Mouse (Mus musculus): ENCODE data around the gene Atp6v1e2. TPM values are rescaled to one million over a fixed set of nuclear protein-coding genes. Genes with fewer than 3 reads are reported as not detected.
A peak's percentile ranks its signal among the peaks of the same experiment; 100 is the strongest.

Gene Atp6v1e2
- polyA plus RNA-seq, 1 experiment, result not detected

DNA sequence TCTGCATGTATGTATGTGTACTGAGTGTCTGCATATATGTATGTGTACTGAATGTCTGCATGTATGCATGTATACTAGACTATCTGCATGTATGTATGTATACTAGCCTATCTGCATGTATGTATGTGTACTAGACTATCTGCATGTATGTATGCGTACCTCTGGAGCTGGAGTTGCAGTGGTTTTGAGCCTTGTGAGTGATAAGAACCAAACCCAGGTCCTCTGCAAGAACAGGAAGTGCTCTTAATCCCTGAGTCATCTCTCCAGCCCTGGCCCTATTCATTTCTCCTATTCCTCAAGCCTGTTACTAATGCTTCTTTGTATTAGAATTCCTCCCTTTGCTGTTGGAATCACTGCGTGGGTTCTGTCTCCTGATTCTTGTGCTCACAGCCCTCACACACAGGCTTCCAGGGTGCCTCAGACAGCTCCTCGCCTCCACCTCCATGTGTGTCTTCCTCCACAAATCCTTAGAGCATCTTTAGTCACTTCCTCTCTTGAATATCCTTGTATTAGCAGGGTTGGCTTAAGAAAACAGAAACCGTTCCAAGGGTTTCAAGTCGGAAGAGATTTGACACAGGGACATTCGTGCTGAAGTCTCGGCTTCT lies 34.6 kb downstream of the Atp6v1e2 start:
- no peaks in the 10 kb centered on the region for H3K27me3 ChIP-seq (ENCODE audit: control insufficient read depth, insufficient read depth, low read length)
- no peaks in the 10 kb centered on the region for H3K4me1 ChIP-seq (ENCODE audit: control insufficient read depth, insufficient read depth, low read length)
- DNase-seq, result no peak
- no peak overlapping the region for H3K27ac ChIP-seq (ENCODE audit: insufficient read depth, low read length)
- no peak for TF ChIP-seq POLR2A (IDR thresholded peaks at IDR 0.05; ENCODE audit: borderline replicate concordance, insufficient read depth, low read length)
- no peak for TF ChIP-seq CTCF (IDR thresholded peaks at IDR 0.05; ENCODE audit: borderline replicate concordance, insufficient read depth, low read depth, low read length)
- WGBS, result 81% methylated on average over 7 of the region's 7 CpGs
- H3K4me3 ChIP-seq (replicated peaks; ENCODE audit: insufficient read depth, low read depth, low read length), result no peak overlapping the region

DNA sequence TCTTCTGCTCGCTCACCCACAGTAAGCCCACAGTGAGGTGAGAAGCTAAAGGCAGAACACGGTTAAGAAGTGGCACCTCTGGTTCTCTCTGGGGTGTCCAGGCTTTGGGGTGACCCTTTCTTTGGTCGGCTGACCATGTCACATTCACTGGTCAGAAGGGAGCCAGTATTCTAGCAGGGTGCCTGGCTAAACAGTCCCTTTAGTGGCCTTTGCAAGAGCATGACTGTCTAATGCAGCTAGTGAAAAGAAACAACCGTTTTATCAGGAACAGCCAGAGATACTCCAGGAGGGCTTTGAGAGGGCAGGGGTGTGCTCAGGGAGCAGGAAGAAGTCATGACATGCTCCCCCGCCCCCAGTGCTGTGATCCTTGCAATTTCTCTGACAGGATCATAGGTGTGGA lies 36.4 kb downstream of the Atp6v1e2 start:
- H3K4me3 ChIP-seq (replicated peaks; ENCODE audit: insufficient read depth, low read depth, low read length), result no peak overlapping the region
- no peaks in the 10 kb centered on the region for H3K4me1 ChIP-seq (ENCODE audit: control insufficient read depth, insufficient read depth, low read length)
- no peak for TF ChIP-seq CTCF (IDR thresholded peaks at IDR 0.05; ENCODE audit: borderline replicate concordance, insufficient read depth, low read depth, low read length)
- TF ChIP-seq POLR2A (IDR thresholded peaks at IDR 0.05; ENCODE audit: borderline replicate concordance, insufficient read depth, low read length), result no peak
- H3K27ac ChIP-seq (ENCODE audit: insufficient read depth, low read length), result no peak overlapping the region
- DNase-seq, result no peak
- WGBS, result 70% methylated on average over 5 of the region's 5 CpGs
- H3K27me3 ChIP-seq (ENCODE audit: control insufficient read depth, insufficient read depth, low read length), result no peaks in the 10 kb centered on the region

DNA sequence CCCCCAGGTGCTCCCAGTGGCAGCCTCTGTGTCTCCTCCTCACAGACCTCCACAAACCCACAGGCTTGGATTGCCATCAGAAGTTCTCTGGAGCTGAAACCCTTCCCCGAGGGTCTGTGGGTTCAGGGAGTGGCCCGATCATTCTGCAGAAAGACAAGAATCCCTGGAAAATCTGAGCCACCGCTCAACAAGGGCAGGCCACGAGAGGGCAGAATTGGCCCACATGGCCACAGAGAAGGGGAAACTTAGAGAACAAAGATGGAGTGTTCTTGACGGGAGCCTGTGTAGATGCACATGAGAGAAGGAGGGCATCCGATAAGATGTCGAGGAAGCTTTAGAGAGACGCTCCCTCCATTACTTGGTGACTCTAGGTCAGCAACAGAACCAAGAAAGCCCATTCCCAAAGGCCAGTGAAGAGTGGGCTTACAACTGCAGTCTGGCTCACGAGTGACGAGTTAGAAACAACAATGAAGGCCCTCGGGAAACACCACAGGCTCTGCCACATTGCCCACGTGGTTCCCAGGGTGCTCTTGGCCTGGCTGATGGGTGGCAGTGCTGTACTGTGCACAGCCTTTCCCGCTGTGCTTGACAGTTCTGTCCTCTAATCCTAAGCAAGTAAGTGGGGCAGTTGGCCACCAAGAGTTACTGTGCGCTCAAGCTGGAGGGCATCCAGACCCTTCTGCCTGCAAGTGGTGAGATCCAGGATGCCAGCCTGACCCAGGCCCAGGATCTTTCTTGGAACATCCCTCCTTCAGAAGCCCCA lies 37.8 kb downstream of the Atp6v1e2 start:
- Histone ChIP-seq H3K27me3 (ENCODE audit: control insufficient read depth, insufficient read depth, low read length) (no peaks in the 10 kb centered on the region), H3K4me3 (replicated peaks; ENCODE audit: insufficient read depth, low read depth, low read length) (no peak overlapping the region), H3K27ac (ENCODE audit: insufficient read depth, low read length) (no peak overlapping the region), H3K4me1 (ENCODE audit: control insufficient read depth, insufficient read depth, low read length) (no peaks in the 10 kb centered on the region)
- WGBS, result 26% methylated on average over 14 of the region's 14 CpGs
- peak; percentile 33 to 41 for DNase-seq
- TF ChIP-seq CTCF (IDR thresholded peaks at IDR 0.05; ENCODE audit: borderline replicate concordance, insufficient read depth, low read depth, low read length) (peak; percentile 65), POLR2A (IDR thresholded peaks at IDR 0.05; ENCODE audit: borderline replicate concordance, insufficient read depth, low read length) (no peak)

DNA sequence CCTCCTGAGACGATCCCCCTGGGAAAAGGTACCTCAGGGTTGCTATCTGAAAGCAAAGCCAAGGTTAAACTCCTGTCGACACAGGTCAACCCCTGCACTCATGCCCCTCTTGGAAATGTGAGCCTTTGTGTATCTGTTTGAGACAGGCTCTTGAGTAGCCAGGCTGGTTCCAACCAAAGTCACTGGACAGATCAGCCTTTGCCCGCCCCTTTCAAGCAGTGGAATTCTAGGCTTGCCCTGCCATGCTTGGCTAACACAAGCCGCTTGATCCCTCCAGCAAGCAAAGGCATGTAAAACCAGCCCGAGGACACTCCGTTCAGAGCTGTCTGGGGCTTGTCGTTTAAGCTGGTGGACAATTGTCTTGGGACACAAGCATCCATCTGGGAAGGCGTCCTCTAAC lies 39.4 kb downstream of the Atp6v1e2 start:
- no peaks in the 10 kb centered on the region for H3K4me1 ChIP-seq (ENCODE audit: control insufficient read depth, insufficient read depth, low read length)
- TF ChIP-seq CTCF (IDR thresholded peaks at IDR 0.05; ENCODE audit: borderline replicate concordance, insufficient read depth, low read depth, low read length), result no peak
- 80% methylated on average over 8 of the region's 8 CpGs for WGBS
- no peaks in the 10 kb centered on the region for H3K27me3 ChIP-seq (ENCODE audit: control insufficient read depth, insufficient read depth, low read length)
- H3K27ac ChIP-seq (ENCODE audit: insufficient read depth, low read length), result no peak overlapping the region
- DNase-seq, result no peak
- no peak overlapping the region for H3K4me3 ChIP-seq (replicated peaks; ENCODE audit: insufficient read depth, low read depth, low read length)

DNA sequence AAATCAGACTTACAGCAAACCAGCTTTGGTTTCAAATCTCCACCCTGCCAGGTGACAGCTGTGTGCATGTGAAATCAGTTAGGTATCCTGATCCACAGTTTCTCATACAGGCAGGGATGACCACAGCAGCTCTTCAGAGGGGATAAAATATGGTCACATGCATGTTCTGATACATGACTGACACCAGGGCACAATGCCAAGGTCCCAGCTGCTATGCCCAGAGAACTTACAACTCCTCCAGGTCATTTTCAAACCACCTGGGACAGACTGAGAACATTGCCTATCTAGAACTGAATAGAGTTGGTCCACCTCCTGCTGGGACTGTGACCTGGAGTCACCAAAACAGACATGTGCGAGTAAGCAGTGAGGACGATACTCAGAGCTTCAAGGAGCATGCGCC lies 40.6 kb downstream of the Atp6v1e2 start:
- no peaks in the 10 kb centered on the region for H3K27me3 ChIP-seq (ENCODE audit: control insufficient read depth, insufficient read depth, low read length)

DNA sequence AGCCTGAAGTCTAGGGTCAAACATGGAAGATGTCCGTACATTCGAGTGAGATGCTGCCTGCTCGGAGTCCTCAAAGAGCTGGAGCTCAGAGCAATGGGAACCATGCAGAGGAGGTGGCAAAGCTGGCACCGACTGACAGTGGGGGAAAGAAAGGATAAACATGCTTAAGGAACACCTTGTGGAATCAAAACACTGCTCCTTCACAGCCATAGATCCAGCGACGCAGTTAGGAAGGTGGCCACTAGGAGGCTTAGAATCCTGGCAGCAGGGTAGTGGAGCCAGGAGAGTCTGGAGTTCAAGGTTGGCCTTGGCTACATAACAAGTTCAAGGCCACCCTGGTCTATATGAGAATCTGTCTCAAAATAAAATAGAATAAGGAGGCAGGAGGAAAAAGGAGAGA lies 41.1 kb downstream of the Atp6v1e2 start:
- H3K4me1 ChIP-seq (ENCODE audit: control insufficient read depth, insufficient read depth, low read length), result no peaks in the 10 kb centered on the region
- 26% methylated on average over 6 of the region's 6 CpGs for WGBS
- no peak for DNase-seq

More for the DNA sequence above, 40.6 kb downstream of the Atp6v1e2 start:
- no peaks in the 10 kb centered on the region for H3K4me1 ChIP-seq (ENCODE audit: control insufficient read depth, insufficient read depth, low read length)
- DNase-seq, result no peak
- no peak overlapping the region for H3K4me3 ChIP-seq (replicated peaks; ENCODE audit: insufficient read depth, low read depth, low read length)
- no peak for TF ChIP-seq POLR2A (IDR thresholded peaks at IDR 0.05; ENCODE audit: borderline replicate concordance, insufficient read depth, low read length)
- TF ChIP-seq CTCF (IDR thresholded peaks at IDR 0.05; ENCODE audit: borderline replicate concordance, insufficient read depth, low read depth, low read length), result no peak
- H3K27ac ChIP-seq (ENCODE audit: insufficient read depth, low read length), result no peak overlapping the region
- WGBS, result 61% methylated on average over 3 of the region's 3 CpGs

DNA sequence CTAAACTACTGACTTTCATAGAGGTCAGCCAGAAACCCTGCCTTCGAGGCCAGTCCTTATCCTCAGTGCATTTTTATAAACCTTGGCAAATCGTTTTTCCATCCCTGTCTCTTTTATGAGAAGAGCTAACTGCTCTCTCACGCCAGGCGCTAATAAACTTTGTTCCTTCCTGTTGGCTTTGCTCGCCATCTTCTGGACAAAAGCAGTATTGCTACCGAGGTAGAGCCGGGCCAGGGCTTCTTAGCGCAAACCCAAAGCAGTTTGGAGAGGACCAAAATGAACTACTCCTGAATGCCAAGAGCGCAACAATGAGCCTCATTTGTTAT lies 41.6 kb downstream of the Atp6v1e2 start:
- Histone ChIP-seq H3K4me3 (replicated peaks; ENCODE audit: insufficient read depth, low read depth, low read length) (no peak overlapping the region), H3K27ac (ENCODE audit: insufficient read depth, low read length) (no peak overlapping the region), H3K4me1 (ENCODE audit: control insufficient read depth, insufficient read depth, low read length) (no peaks in the 10 kb centered on the region), H3K27me3 (ENCODE audit: control insufficient read depth, insufficient read depth, low read length) (no peaks in the 10 kb centered on the region)
- 2% methylated on average over 9 of the region's 9 CpGs for WGBS
- DNase-seq, result peak; percentile 67 to 76
- TF ChIP-seq CTCF (IDR thresholded peaks at IDR 0.05; ENCODE audit: borderline replicate concordance, insufficient read depth, low read depth, low read length) (peak; percentile 85), POLR2A (IDR thresholded peaks at IDR 0.05; ENCODE audit: borderline replicate concordance, insufficient read depth, low read length) (no peak)

More for the DNA sequence above, 41.1 kb downstream of the Atp6v1e2 start:
- H3K27me3 ChIP-seq (ENCODE audit: control insufficient read depth, insufficient read depth, low read length), result no peaks in the 10 kb centered on the region
- H3K4me3 ChIP-seq (replicated peaks; ENCODE audit: insufficient read depth, low read depth, low read length), result no peak overlapping the region
- TF ChIP-seq POLR2A (IDR thresholded peaks at IDR 0.05; ENCODE audit: borderline replicate concordance, insufficient read depth, low read length), result no peak
- no peak for TF ChIP-seq CTCF (IDR thresholded peaks at IDR 0.05; ENCODE audit: borderline replicate concordance, insufficient read depth, low read depth, low read length)
- H3K27ac ChIP-seq (ENCODE audit: insufficient read depth, low read length), result no peak overlapping the region

All from cerebellum, adult 2 months (tissue).